In genomic region chr13:44360016-44360415, GRCm38 (mm10) we compare ENCODE assay signal across 28 mouse cellular contexts.
DNase-seq lines count a peak whose midpoint lies in the region; ATAC-seq lines count a peak whose summit lies in the region.
"Had no signal": no experiment of that assay in that cellular context is flagged by ENCODE, and none has a peak within 500 bp of the region (broad histone marks: within the 10 kb centered on the region; RNA-seq: fewer than 3 reads in every experiment).

No protein-coding gene starts in this region.

- ATAC-seq in forebrain, embryonic 13.5 days: no peak
- ATAC-seq: forebrain, embryonic 16.5 days; hindbrain, postnatal 0 days; Patski had no signal

- 82% methylated on average over 5 of the region's 5 CpGs for WGBS in forebrain, embryonic 13.5 days

- H3K4me1 ChIP-seq in forebrain, embryonic 13.5 days: peaks cover 32% of the 10 kb centered on the region

- H3K27ac ChIP-seq in forebrain, embryonic 13.5 days: no peak overlapping the region
- H3K27ac ChIP-seq: embryonic facial prominence, embryonic 10.5 days; embryonic facial prominence, embryonic 13.5 days; forebrain, embryonic 12.5 days; heart, embryonic 13.5 days; hindbrain, embryonic 14.5 days; hindbrain, postnatal 0 days had no signal

- no peaks in the 10 kb centered on the region for H3K36me3 ChIP-seq in forebrain, embryonic 13.5 days (ENCODE audit: poor library complexity, severe bottlenecking)
- H3K36me3 ChIP-seq: embryonic facial prominence, embryonic 10.5 days; embryonic facial prominence, embryonic 13.5 days; forebrain, embryonic 12.5 days; G1E; heart, embryonic 13.5 days had no signal

- no peak overlapping the region for H3K9ac ChIP-seq in forebrain, embryonic 13.5 days
- H3K9ac ChIP-seq: embryonic facial prominence, embryonic 13.5 days; forebrain, embryonic 12.5 days; heart, embryonic 13.5 days; hindbrain, embryonic 14.5 days had no signal

- peak; percentile 27 for DNase-seq in thymus, postnatal 0 days (ENCODE audit: low spot score)
- DNase-seq in thymus, adult 18-20 months: no peak
- DNase-seq in CD4-positive, CD25-positive, alpha-beta regulatory T cell, adult 2 months (ENCODE audit: low read depth, low spot score): peak; percentile 47
- DNase-seq in naive thymus-derived CD4-positive, alpha-beta T cell, adult 2 months (ENCODE audit: low read depth): peak; percentile 45
- DNase-seq in gastrocnemius, postnatal 14 days: no peak
- no peak for DNase-seq in testis, postnatal 10 days (ENCODE audit: low spot score)
- DNase-seq: adrenal gland, postnatal 10 days; adrenal gland, postnatal 36 days; B cell, adult 2 months; cerebellum, adult 11 months; cerebellum, adult 2 months; cerebellum, adult 9-11 months; cerebellum, postnatal 25 days; gastrocnemius, postnatal 10 days; heart, adult 18-20 months; heart, postnatal 14 days; heart, postnatal 4 days had no signal

- H3K4me2 ChIP-seq in forebrain, embryonic 13.5 days: no peak overlapping the region
- H3K4me2 ChIP-seq: embryonic facial prominence, embryonic 13.5 days; forebrain, embryonic 12.5 days; heart, embryonic 13.5 days; hindbrain, embryonic 14.5 days had no signal

- H3K4me3 ChIP-seq in forebrain, embryonic 13.5 days: no peak overlapping the region
- H3K4me3 ChIP-seq: embryonic facial prominence, embryonic 10.5 days; embryonic facial prominence, embryonic 13.5 days; erythroblast, embryonic 14.5 days; forebrain, embryonic 12.5 days; heart, embryonic 13.5 days had no signal

- H3K9me3 ChIP-seq in forebrain, embryonic 13.5 days (replicated peaks): no peaks in the 10 kb centered on the region
- H3K9me3 ChIP-seq: embryonic facial prominence, embryonic 10.5 days; embryonic facial prominence, embryonic 13.5 days; forebrain, embryonic 12.5 days; G1E; heart, embryonic 13.5 days had no signal

- H3K27me3 ChIP-seq in forebrain, embryonic 13.5 days: peaks cover 6% of the 10 kb centered on the region; the same call in 1 of the 2 replicates
- H3K27me3 ChIP-seq: embryonic facial prominence, embryonic 13.5 days; heart, embryonic 13.5 days; Patski had no signal

- intact Hi-C loops in gastrocnemius, postnatal 14 days (cut with DNase I; ENCODE audit: low total_unique reads): no loop called here

Comparison
In these comparisons a context has a peak if more than half of its experiments do, and no peak if none do; other contexts are left out.
1. DNase-seq: peak in thymus, postnatal 0 days (single experiment), CD4-positive, CD25-positive, alpha-beta regulatory T cell, adult 2 months (single experiment) and naive thymus-derived CD4-positive, alpha-beta T cell, adult 2 months (single experiment); none in thymus, adult 18-20 months (0 of 2), gastrocnemius, postnatal 14 days (single experiment) and testis, postnatal 10 days (single experiment).